Mouse (Mus musculus) small intestine, adult 2 months (tissue): Measurements from ENCODE around the gene Pold1.

Source experiments
- CTCF ChIP-seq: fragments of 200-500 bp; IDR thresholded peaks from 2 replicates; pipeline ENCODE4 v1.5.1; 2012; ENCODE audit warnings: low read depth, mild to moderate bottlenecking, control low read depth, inconsistent platforms, low read length, moderate library complexity, mixed read lengths; ENCODE audit not compliant: insufficient replicate concordance, insufficient read length; ENCODE audit errors: extremely low read depth
- POLR2A ChIP-seq: fragments of 200-500 bp; IDR thresholded peaks from 2 replicates; pipeline ENCODE4 v1.6.1; 2012; ENCODE audit warnings: low read depth, mild to moderate bottlenecking, control low read depth, inconsistent platforms, low read length, moderate library complexity

DNA sequence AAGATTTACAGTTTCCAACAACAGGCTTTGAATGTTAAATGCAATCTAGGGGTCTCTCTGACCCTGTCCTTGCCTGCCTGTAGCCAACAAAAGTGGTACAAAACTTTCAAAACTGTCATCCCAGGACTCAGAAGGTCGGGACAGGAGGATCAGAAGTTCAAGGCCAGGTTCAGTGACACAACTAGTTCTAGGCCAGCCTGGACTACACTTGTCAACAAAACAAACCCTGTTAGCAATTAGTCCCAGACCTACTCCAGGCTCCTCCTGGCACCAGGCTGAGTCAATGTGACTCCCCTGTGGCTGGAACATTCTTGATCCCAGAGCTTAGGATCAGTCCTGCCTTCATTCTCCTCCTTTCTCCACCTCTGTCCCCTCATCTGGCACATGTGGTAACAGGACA, 49.7 kb downstream of the Pold1 start:
- TF ChIP-seq POLR2A (no peak), CTCF (no peak)
